Mouse (Mus musculus) C2C12 (cell line): Measurements from ENCODE around the gene Pde7b.

Experiments
- CEBPB ChIP-seq: IDR thresholded peaks from one replicate; pipeline ENCODE4 v1.6.1; 2011; ENCODE audit warnings: low read depth, mild to moderate bottlenecking, control low read depth, moderate library complexity
- CTCF ChIP-seq: IDR thresholded peaks from one replicate; pipeline ENCODE4 v1.5.1; 2011; ENCODE audit not compliant: control insufficient read depth, insufficient read depth, insufficient read length
- FOSL1 ChIP-seq: IDR thresholded peaks from one replicate; pipeline ENCODE4 v1.8.0; 2011; ENCODE audit warnings: mild to moderate bottlenecking, low read length; ENCODE audit not compliant: poor library complexity, insufficient read depth, severe bottlenecking
- MAX ChIP-seq: IDR thresholded peaks from one replicate; pipeline ENCODE4 v1.6.1; 2011; ENCODE audit warnings: mild to moderate bottlenecking, control low read depth
- MYOD1 ChIP-seq: IDR thresholded peaks from one replicate; pipeline ENCODE4 v1.6.1; 2011; ENCODE audit warnings: low read depth; ENCODE audit not compliant: control insufficient read depth, insufficient read length
- MYOG ChIP-seq: IDR thresholded peaks from one replicate; pipeline ENCODE4 v1.6.1; 2011; ENCODE audit not compliant: control insufficient read depth, insufficient read length; ENCODE audit errors: extremely low read depth
- USF1 ChIP-seq: IDR thresholded peaks from one replicate; pipeline ENCODE4 v1.6.1; 2011; ENCODE audit warnings: low read depth, mild to moderate bottlenecking, control low read depth, moderate library complexity

DNA sequence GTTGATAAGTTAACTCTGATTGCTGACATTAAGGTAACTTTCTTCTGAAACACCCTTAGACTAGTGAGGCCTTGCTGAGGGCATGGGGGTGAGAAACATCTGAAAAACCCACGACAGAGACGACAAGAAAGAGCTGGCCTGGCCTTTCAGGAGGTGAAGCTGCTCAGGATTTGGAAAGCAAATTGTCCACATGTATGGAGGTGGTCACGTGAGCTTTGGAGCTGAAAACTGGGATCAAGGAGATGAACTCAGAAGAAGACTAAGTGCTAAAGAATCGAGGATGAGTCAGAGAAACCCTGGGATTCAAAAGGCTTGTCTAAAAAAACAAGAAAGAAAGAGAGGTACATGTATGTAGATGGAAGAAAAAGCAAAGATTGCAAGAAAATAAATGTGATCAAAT is 65.2 kb downstream of the Pde7b start:
- TF ChIP-seq CTCF = no peak
- no peak for TF ChIP-seq FOSL1
- no peak for TF ChIP-seq CEBPB
- TF ChIP-seq MYOD1 = no peak
- no peak for TF ChIP-seq MAX
- peak; percentile 55 for TF ChIP-seq USF1
- no peak for TF ChIP-seq MYOG
